Mouse (Mus musculus) megakaryocyte, embryonic 14.5 days (primary cell): Measurements from ENCODE around the gene Mcrip2.

Experiments
- FLI1 ChIP-seq: IDR thresholded peaks from 2 replicates; pipeline ENCODE4 v1.6.1; 2012; ENCODE audit warnings: low read length, inconsistent platforms, mixed read lengths
- GATA1 ChIP-seq: IDR thresholded peaks from 3 replicates; pipeline ENCODE4 v1.6.1; 2012; ENCODE audit warnings: mixed read lengths, low read length, inconsistent platforms, borderline replicate concordance

DNA sequence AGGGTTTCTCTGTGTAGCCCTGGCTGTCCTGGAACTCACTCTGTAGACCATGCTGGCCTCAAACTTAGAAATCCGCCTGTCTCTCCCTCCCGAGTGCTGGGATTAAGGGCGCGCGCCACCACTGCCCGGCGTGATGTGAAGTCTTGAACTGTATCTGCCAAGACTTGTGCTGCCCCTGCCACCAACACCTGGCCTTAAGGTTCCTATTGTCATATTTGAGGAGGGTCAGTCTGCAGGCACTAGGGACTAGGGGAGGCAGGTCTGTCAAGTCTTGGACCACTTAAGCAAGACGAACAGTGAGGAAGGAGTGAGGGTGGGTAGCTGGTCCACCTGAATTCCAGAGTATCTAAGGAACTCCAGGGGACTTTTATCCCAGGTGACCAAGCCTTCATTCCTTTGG is 934 bp upstream of the Mcrip2 start:
- TF ChIP-seq GATA1 (no peak), FLI1 (no peak)
